Mouse (Mus musculus) gastrocnemius, postnatal 4 days (tissue): ENCODE data around the gene Lypd4. TPM values are rescaled to one million over a fixed set of nuclear protein-coding genes. Genes with fewer than 3 reads are reported as not detected.
"Not testable (repeated sequence)": the region's sequence is repeated elsewhere in the genome, so short reads cannot be mapped to it uniquely, and the experiment has no call there.

Experiments
- DNase-seq, 2 experiments: peaks; one replicate each; pipeline ENCODE4 v3.0.0; 2021 to 2022; ENCODE audit warnings: low spot score in 2 of 2, mixed read lengths in 2 of 2
- total RNA-seq, 2 experiments: library from RNA; stranded (reverse); gene quantifications; 2 replicates each; pipeline ENCODE4 v1.2.3; 2021

The Lypd4 gene
- total RNA-seq, 2 experiments from 2014 or later: not detected

DNA sequence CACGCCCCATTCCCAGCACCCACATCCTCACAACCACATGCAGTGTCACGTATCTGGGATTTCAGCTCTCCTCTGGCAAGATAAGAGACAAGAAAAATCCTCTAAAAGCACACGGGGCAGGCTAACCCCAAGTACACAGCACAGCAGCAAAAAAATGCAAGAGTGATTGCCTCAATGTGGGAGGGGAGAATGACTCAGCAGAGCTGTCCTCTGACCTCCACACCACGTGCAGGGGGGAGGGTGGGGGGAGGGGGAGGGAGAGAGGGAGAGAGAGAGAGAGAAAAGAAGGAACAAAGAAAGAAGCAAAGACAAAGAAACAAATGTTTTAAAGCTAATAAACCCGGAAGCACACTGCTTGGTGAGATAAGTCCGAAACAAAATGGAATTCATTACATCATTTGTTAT, 18.8 kb downstream of the Lypd4 start:
- DNase-seq: no peak

DNA sequence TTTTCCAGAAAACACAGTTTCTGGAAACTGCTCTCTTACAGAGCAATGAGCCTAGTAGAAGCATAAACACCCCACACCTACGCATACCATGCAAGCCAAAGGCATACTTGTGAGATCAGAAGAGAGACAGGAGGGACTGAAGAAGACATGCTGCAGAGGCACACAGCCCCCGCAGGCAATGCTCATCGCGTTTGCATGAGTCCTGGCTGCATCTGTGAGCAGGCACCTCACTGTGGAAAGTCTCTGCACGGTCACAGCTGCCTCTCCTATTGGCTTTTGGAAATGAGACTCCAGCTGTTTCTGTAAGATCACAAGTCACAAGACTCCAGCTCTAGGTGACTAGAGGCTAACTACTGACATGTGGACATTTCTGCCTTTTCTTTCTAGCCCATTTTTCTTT, 19.6 kb downstream of the Lypd4 start:
- no peak for DNase-seq

DNA sequence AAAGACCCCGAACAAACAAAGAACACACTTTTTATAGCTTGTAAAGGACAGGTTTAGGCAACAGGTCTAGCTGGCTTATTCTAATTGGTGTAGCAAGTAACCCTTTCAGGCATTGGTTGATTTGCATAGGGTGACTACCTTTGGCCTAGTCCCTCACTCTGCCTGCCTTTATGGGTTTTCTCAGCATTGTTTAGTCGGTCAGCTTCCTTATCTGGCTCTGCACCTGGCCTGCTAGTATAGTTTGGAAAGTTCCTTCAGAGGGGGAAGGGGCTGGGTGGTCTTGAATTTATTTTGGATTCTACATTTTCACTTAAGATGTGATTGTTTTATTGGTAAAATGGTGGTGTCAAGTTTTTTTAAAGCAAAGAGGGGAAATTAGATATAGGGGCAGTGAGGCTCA, 23.2 kb downstream of the Lypd4 start:
- not testable (repeated sequence) for DNase-seq

DNA sequence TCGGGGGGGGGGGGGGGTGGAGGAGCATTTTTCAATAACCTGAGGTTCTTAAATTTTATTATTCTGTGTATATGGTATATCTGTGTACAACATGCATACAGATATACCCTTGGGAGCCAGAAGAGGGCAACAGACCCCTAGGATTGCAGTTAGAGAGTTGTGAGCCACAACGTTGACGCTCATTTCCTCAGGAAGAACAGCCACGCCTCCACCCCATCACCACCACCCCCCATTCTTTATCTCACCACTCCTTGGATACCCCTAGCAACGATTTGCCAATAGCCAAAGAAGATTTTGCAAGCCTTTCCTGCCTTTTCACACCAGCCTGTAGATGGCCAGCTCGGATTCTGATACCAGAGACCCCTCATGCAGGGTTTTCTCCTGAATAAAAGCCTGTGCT, 24.0 kb downstream of the Lypd4 start:
- no peak for DNase-seq

DNA sequence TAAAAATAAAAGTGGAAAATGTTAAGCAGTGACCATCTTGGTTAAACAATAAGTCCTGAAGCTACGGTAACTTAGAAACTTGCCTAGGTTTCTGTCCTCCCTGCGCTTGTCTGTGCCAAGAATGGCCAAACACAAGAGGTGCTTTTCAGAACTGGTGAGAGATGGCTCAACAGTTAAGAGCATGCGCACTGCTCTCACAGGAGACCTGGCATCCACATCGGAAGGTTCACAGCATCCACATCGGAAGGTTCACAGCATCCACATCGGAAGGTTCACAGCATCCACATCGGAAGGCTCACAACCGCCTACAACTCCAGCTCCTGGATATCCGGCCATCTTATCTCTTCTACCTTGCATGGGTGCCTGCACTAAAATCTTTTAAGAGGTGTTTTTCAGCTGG, 24.6 kb downstream of the Lypd4 start:
- no peak for DNase-seq

DNA sequence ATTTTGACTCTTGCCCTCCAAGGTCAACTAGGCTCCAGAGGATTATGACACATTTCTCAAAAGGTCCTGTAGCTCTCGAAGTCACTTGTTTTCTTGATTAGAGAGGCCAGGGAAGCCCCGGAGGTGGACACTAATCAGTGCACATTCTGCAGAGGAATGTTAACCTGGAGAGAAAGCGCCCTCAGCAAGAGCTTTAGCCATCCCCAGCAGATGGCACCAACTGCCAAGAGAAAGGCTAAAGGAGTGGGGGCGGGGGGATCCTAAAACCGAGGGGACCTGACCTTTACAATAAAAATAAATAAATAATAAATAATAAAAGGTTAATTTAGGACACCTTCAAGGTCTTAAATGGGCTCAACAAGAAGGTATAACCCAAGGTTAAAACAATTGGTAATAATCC, 25.6 kb downstream of the Lypd4 start:
- DNase-seq: no peak

DNA sequence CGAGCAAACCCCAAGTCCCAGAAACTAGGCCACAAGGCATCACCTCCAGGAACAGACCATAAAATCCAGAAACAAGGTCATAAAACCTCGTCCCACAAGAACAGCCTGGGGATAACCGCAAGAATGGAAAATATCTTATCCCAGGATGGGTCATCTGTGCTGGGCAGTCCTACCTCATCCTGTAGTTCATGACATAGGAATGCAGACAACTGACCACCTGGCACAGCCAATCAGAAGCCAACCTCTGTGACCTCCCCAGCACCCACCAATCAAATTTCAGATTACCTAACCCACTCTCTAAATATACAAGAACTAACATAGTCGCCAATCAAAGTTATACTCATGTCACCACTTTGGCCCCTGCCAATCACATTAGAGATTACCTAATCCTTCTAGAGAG, 28.7 kb downstream of the Lypd4 start:
- DNase-seq: no peak

DNA sequence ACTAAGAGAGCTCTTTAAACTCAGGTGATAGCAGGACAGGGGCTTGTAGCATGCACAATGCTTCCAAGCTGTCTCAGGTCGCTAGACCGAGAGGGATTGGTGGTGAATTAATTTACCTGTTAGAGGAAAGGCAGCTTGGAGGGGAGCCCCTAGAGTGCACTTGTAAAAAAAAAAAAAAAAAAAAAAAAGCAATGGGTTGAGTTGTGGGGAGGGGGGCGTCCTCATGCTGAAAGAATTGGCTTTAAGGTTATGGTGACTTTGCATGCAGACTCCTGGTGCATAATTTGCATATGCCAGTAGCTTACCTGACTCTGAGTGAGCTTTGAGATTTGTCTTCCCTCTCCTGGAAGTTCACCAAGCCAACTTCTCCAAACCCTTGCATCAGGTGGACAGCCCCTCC, 29.4 kb downstream of the Lypd4 start:
- no peak for DNase-seq

DNA sequence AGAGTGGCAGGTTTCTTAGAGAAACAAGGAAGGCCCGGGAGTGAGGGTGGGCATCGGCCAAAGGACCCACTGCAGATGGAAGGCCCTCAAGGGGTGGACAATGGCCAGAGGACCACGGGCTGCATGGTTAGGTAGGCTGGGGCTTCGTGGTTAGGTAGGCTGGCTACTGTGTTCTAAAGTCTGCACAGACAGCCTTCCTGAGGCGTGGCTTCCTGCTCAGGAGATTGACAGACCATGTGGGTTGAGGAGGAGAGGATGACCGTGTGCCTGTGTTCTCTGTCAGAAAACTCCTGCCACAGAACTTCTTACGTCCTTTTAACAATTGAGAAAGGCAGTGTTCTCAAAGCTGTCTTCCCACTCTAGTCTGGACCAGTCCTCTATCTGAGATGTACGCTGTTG, 30.3 kb downstream of the Lypd4 start:
- DNase-seq: no peak

DNA sequence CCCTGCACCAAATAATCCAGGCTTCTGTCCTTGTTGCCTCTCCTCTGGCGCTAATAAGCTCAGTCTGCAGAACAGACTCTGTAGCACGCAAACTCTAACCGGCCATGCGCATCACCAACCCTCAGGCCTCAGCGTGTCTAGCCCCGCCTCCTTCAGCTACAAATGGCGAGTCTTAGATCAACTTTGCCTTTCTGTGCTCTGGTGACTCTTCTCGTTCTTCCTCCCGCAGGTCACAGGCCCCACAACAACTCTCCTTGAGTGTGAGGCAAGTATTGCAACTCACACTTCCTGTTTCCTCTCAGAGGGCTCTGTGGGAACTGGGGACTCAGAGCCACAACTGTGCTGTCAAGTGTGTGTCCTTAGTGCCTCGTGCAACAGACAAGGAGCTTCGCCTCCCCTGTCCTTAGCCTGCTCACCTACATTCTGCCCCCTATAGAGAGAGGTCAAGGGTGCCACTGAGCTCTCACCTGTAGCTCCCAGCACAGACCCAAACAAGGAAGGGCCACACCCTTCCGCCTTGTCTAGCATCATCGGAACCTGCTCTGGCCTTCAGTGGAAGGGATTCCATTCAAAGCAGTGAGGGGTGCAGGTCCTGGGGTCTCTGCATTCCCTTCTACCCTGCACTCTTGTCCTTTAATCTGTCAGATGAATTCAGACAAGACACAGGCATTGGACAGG, 30.9 kb downstream of the Lypd4 start:
- not testable (repeated sequence) for DNase-seq

DNA sequence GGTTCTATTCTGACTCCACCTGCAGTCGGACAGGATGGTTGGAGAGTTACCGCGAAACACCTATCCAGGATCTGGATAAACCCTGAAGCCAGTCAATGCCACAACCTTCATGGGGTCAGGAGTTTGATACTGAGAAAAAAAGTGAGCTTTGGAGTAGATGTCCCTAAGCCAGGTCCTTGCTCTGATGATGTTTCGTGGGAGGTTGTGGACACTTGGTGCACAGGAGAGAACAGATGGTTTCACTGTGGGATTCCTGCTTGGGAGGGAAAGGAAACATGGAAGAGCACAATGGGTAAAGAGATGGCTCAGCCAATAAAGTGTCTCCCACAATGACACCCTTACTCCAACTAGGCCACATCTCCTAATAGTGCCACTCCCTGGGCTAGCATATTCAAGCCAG, 42.6 kb downstream of the Lypd4 start:
- DNase-seq: no peak

DNA sequence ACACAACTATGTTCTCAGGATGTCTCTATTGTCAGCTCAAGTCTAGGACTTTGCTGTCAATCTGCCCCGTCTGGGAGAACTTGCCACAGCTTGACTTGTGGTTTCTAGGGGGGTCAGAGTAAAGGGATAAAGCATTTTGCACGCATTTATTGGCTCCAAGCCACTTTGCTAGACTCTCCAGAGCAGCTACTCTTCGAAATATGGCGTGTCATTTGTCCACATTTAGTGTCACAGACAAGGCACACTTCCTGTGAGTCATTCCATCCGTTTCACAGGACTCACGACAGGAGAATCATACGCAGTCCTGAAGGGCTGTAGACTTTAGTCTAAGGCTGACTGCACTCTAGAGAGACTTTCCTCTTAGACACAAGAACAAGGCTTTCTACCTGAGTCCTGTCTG, 45.3 kb downstream of the Lypd4 start:
- DNase-seq: no peak

DNA sequence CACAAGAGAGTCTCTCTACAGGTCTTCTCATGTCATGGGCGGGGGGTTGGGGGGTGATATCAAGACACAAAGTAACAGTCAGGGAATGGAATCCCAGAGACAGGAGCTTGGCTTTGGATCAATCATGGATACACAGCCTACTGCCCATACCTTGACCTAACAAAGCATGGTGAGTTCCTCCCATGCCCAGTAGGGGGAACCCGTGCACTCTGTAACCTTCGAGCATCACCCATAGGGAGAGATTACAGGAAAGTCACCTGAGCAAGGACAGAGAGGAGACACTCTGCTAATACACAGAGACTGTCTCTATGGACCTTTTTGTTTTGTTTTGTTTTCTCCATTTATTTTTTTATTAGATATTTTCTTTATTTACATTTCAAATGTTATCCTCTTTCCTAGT, 52.2 kb downstream of the Lypd4 start:
- DNase-seq: peak in 1 of 2 experiments; percentile 33

Other genes with a start within 250 kb of the Lypd4 start
- not detected for gene Lypd3, start 233.4 kb downstream of the Lypd4 start, total RNA-seq
- gene Tex101, start 193.3 kb downstream of the Lypd4 start, total RNA-seq: not detected
- gene BC049730, start 160.7 kb downstream of the Lypd4 start, total RNA-seq: not detected
- gene Gm4763, start 143.0 kb downstream of the Lypd4 start, total RNA-seq: not detected
- under 1 TPM in 1 of 2 experiments, not detected in 1; 0.62 TPM for gene Cd177, start 109.6 kb downstream of the Lypd4 start, total RNA-seq
- gene Ceacam10, start 92.7 kb downstream of the Lypd4 start, total RNA-seq: not detected
- gene Gm9844, start 7.7 kb downstream of the Lypd4 start, total RNA-seq: 1 to 10 TPM; 1.2 to 2.0 TPM
- gene Dmrtc2, start 116 bp upstream of the Lypd4 start, total RNA-seq: not detected
- 1,000 to 10,000 TPM; 1,082 to 1,250 TPM for gene Rps19, start 14.4 kb upstream of the Lypd4 start, total RNA-seq
- under 1 TPM; 0.31 to 0.98 TPM for gene Cd79a, start 27.4 kb upstream of the Lypd4 start, total RNA-seq
- 10 to 100 TPM; 79.6 to 98.8 TPM for gene Arhgef1, start 33.0 kb upstream of the Lypd4 start, total RNA-seq
- gene Gm4881, start 74.6 kb upstream of the Lypd4 start, total RNA-seq: not detected
- gene Rabac1, start 102.8 kb upstream of the Lypd4 start, total RNA-seq: 100 to 1,000 TPM; 157 to 161 TPM
- under 1 TPM; 0.20 to 0.44 TPM for gene Atp1a3, start 136.0 kb upstream of the Lypd4 start, total RNA-seq
- gene Grik5, start 202.4 kb upstream of the Lypd4 start, total RNA-seq: 10 to 100 TPM; 14.6 to 17.1 TPM
- 10 to 100 TPM; 10.7 to 11.4 TPM for gene Zfp574, start 202.6 kb upstream of the Lypd4 start, total RNA-seq